Mouse (Mus musculus) layer of hippocampus, postnatal 25 days (tissue): Measurements from ENCODE around the gene Tfrc. TPM values are rescaled to one million over a fixed set of nuclear protein-coding genes. Genes with fewer than 3 reads are reported as not detected.

Experiments used
- DNase-seq, 2 experiments: peaks; one replicate each; pipeline ENCODE4 v3.0.0; 2022; ENCODE audit warnings: mixed read lengths in 2 of 2, low spot score in 1 of 2; ENCODE audit errors: extremely low spot score in 1 of 2
- total RNA-seq, 2 experiments: library from RNA; stranded (reverse); gene quantifications; 2 replicates each; pipeline ENCODE4 v1.2.3; 2021

Gene Tfrc
- total RNA-seq, 2 experiments from 2014 or later, result 59.3 to 67.3 TPM

GRCm38 (mm10) chr16:32645361-32645914 is 36.7 kb downstream of the Tfrc start:
- no peak for DNase-seq

GRCm38 (mm10) chr16:32646014-32646413 is 37.3 kb downstream of the Tfrc start:
- DNase-seq, result no peak

- no peak for DNase-seq
Measured at GRCm38 (mm10) chr16:32647712-32648111, 39.0 kb downstream of the Tfrc start.

GRCm38 (mm10) chr16:32650461-32650860 is 41.7 kb downstream of the Tfrc start:
- no peak for DNase-seq

- DNase-seq, result no peak
Measured at GRCm38 (mm10) chr16:32650974-32651618, 42.4 kb downstream of the Tfrc start.

- DNase-seq, result no peak
Measured at GRCm38 (mm10) chr16:32654071-32654733, 45.5 kb downstream of the Tfrc start.

GRCm38 (mm10) chr16:32655534-32655933 is 46.8 kb downstream of the Tfrc start:
- DNase-seq, result no peak

GRCm38 (mm10) chr16:32656321-32656720 is 47.6 kb downstream of the Tfrc start:
- no peak for DNase-seq

- DNase-seq, result no peak
Measured at GRCm38 (mm10) chr16:32656794-32657193, 48.1 kb downstream of the Tfrc start.

- DNase-seq, result no peak
Measured at GRCm38 (mm10) chr16:32657498-32658250, 49.0 kb downstream of the Tfrc start.

- peak; percentile 44 for DNase-seq
Measured at GRCm38 (mm10) chr16:32658743-32659171, 50.0 kb downstream of the Tfrc start.

GRCm38 (mm10) chr16:32659385-32659784 is 50.7 kb downstream of the Tfrc start:
- peak in 1 of 2 experiments; percentile 55 for DNase-seq

GRCm38 (mm10) chr16:32660095-32660494 is 51.4 kb downstream of the Tfrc start:
- no peak for DNase-seq

- DNase-seq, result peak; percentile 49 to 56
Measured at GRCm38 (mm10) chr16:32660557-32661321, 52.0 kb downstream of the Tfrc start.

- no peak for DNase-seq
Measured at GRCm38 (mm10) chr16:32661493-32661921, 52.8 kb downstream of the Tfrc start.

- DNase-seq, result no peak
Measured at GRCm38 (mm10) chr16:32662372-32662771, 53.7 kb downstream of the Tfrc start.

GRCm38 (mm10) chr16:32663231-32663858 is 54.6 kb downstream of the Tfrc start:
- no peak for DNase-seq

GRCm38 (mm10) chr16:32664211-32664610 is 55.5 kb downstream of the Tfrc start:
- no peak for DNase-seq

GRCm38 (mm10) chr16:32665851-32666665 is 57.3 kb downstream of the Tfrc start:
- no peak for DNase-seq
